Mouse (Mus musculus) limb, embryonic 14.5 days (tissue): ENCODE results near the gene Smad3. TPM values are rescaled to one million over a fixed set of nuclear protein-coding genes. Genes with fewer than 3 reads are reported as not detected.

Source experiments
- ATAC-seq: fragments of 200-750 bp; cut with Nextera tagmentation; 2 replicates; pipeline ENCODE4 v1.8.0; 2017; ENCODE audit warnings: low read depth, moderate number of reproducible peaks, moderate TSS enrichment; ENCODE audit not compliant: low FRiP score
- DNase-seq: peaks from one replicate; pipeline ENCODE4 v3.0.0-alpha.2; 2015; ENCODE audit warnings: low spot score
- H3K27ac ChIP-seq: fragments of 300-500 bp; sonication (generic); replicated peaks from 2 replicates; pipeline ENCODE4 v1.5.1; 2014; ENCODE audit warnings: low read depth, mild to moderate bottlenecking, low read length, moderate library complexity, mixed read lengths
- H3K27me3 ChIP-seq: fragments of 300-500 bp; sonication (generic); 2 replicates; pipeline ENCODE4 v1.6.1; 2014; ENCODE audit warnings: low read length, mixed read lengths; ENCODE audit not compliant: control insufficient read depth, insufficient read depth
- H3K36me3 ChIP-seq: fragments of 300-500 bp; sonication (generic); 2 replicates; pipeline ENCODE4 v1.6.1; 2014; ENCODE audit warnings: mild to moderate bottlenecking, low read length, moderate library complexity, mixed read lengths; ENCODE audit not compliant: control insufficient read depth, insufficient read depth
- H3K4me1 ChIP-seq: fragments of 300-500 bp; sonication (generic); 2 replicates; pipeline ENCODE4 v1.6.1; 2014; ENCODE audit warnings: antibody characterized with exemption, low read length, mixed read lengths; ENCODE audit not compliant: control insufficient read depth, insufficient read depth
- H3K4me2 ChIP-seq: fragments of 300-500 bp; sonication (generic); replicated peaks from 2 replicates; pipeline ENCODE4 v1.6.1; 2014; ENCODE audit warnings: low read depth, mild to moderate bottlenecking, low read length, moderate library complexity; ENCODE audit not compliant: severe bottlenecking
- H3K4me3 ChIP-seq: fragments of 300-500 bp; sonication (generic); replicated peaks from 2 replicates; pipeline ENCODE4 v1.5.1; 2014; ENCODE audit warnings: low read length
- H3K9ac ChIP-seq: fragments of 300-500 bp; sonication (generic); 2 replicates; pipeline ENCODE4 v1.6.1; 2014; ENCODE audit warnings: mild to moderate bottlenecking, low read depth, low read length, moderate library complexity; ENCODE audit not compliant: severe bottlenecking
- H3K9me3 ChIP-seq: fragments of 300-500 bp; sonication (generic); 2 replicates; pipeline ENCODE4 v1.6.1; 2016; ENCODE audit warnings: low read length; ENCODE audit not compliant: control insufficient read depth
- POLR2A ChIP-seq: fragments of 200-500 bp; IDR thresholded peaks from 2 replicates; pipeline ENCODE4 v1.8.0; 2012; ENCODE audit warnings: inconsistent platforms, mild to moderate bottlenecking, moderate library complexity, borderline replicate concordance; ENCODE audit not compliant: insufficient read depth, insufficient read length; ENCODE audit errors: extremely low read depth
- WGBS: fragments of 180-500 bp; shearing (Covaris S2); extraction: QIAGEN DNeasy Blood & Tissue Kit; methylation state at CpG from one replicate; pipeline ENCODE4 v1.1.7; 2014; 5-methylcytosine and 5-hydroxymethylcytosine counted together
- polyA plus RNA-seq, 2 experiments: library from polyadenylated mRNA; depleted of rRNA in 1 of 2; stranded (reverse) in 1 of 2; unstranded in 1 of 2; fragments of >200 nt; fragmentation: Nextera tagmentation in 1 of 2; extraction: Ambion mirVana in 1 of 2; gene quantifications; 2 replicates each; pipeline versions ENCODE4 v1.2.1 to v1.2.3; 2012 to 2014

Gene Smad3
- polyA plus RNA-seq, 2 experiments: 25.1 to 50.9 TPM

DNA sequence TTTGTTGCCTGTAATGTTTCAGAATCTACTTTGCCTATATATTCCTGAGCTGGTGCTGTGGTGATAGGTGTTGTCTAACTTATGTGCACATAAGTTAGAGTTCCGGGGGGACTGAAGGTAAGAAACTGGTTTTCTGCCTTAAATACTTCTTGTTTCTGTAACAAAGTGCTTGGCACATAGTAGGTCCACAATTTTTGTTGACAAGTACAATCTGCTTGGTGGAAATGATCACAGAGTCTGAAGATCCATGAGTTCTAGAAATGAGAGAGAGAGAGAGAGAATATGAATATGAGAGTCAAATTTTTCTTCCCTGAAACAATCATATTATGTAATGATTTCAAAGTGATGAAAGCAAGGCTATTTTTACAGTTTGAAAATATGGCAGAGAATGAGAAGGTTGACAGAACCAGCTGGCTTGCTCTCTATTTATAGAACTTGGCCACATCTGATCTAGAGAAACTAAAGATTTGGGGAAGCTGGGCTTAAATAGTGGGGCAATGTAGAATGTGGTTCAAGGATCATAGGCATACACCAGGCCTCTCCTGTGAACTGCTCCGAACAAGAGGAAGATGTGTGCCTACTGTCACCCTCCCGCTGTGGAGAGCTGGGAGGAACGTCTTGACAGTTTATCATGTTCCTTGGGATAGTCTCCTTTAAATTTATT, 115.7 kb downstream of the Smad3 start:
- Histone ChIP-seq H3K9ac (no peak overlapping the region), H3K4me2 (no peak overlapping the region), H3K9me3 (no peaks in the 10 kb centered on the region), H3K27me3 (no peaks in the 10 kb centered on the region), H3K4me3 (no peak overlapping the region), H3K4me1 (peaks cover 2% of the 10 kb centered on the region; the same call in 1 of the 2 replicates), H3K36me3 (peaks cover 36% of the 10 kb centered on the region), H3K27ac (no peak overlapping the region)
- TF ChIP-seq POLR2A: no peak
- 88% methylated on average over 4 of the region's 4 CpGs for WGBS
- ATAC-seq (no peak), DNase-seq (no peak)

DNA sequence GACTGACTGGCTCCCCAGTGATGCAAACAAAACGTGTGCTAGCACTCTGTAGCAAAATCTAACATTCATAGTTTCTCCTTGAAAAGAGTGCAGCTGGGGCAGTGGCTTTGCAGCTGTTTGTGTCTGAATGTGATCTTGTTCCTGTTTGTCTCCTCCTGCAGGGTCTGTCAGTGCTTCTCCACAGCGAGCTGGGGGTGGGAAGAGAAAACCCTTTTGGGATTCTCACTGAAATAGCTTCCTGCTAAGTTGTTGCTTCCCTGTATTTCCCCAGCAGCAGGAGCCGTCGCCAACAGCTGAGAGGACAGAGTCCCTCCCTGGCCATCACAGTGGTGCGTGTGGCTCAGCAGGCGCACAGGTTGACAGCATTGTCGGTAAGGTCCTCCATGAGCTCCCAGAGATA, 121.7 kb downstream of the Smad3 start:
- no peaks in the 10 kb centered on the region for H3K4me1 ChIP-seq
- H3K9ac ChIP-seq: no peak overlapping the region
- ATAC-seq: no peak
- H3K27ac ChIP-seq: no peak overlapping the region
- peaks cover 25% of the 10 kb centered on the region for H3K36me3 ChIP-seq
- H3K4me2 ChIP-seq: no peak overlapping the region
- DNase-seq: no peak
- 76% methylated on average over 7 of the region's 7 CpGs for WGBS
- TF ChIP-seq POLR2A: no peak
- H3K9me3 ChIP-seq: no peaks in the 10 kb centered on the region
- no peaks in the 10 kb centered on the region for H3K27me3 ChIP-seq
- no peak overlapping the region for H3K4me3 ChIP-seq

GRCm38 (mm10) chr9:63633334-63633733, 124.5 kb downstream of the Smad3 start:
- no peak overlapping the region for H3K4me3 ChIP-seq
- H3K27me3 ChIP-seq: no peaks in the 10 kb centered on the region
- ATAC-seq: no peak
- WGBS: 79% methylated on average over 7 of the region's 7 CpGs
- no peak overlapping the region for H3K27ac ChIP-seq
- no peak overlapping the region for H3K4me2 ChIP-seq
- no peak for TF ChIP-seq POLR2A
- H3K9ac ChIP-seq: no peak overlapping the region
- no peaks in the 10 kb centered on the region for H3K9me3 ChIP-seq
- no peaks in the 10 kb centered on the region for H3K4me1 ChIP-seq
- H3K36me3 ChIP-seq: peaks cover 21% of the 10 kb centered on the region; the same call in 1 of the 2 replicates
- DNase-seq: no peak

DNA sequence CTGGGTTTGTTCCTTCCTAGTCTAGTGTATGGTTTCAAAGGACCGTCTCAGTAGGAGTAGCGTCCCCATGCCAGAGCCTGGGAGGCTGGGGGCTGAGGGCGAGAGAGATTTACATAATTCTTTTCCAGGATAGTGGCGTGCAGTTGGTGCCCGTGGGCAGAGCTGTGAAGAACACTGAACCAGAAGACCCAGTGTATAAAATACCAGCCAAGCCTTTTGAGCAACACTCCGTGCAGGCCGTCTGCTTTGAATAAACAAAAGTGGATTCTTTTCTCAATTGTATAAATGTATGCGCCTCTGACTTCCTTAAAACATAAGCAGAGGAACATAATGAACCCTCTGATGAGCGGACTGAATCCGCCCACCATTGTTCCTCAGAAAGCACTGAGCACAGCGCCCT, 124.9 kb downstream of the Smad3 start:
- no peaks in the 10 kb centered on the region for H3K9me3 ChIP-seq
- TF ChIP-seq POLR2A: no peak
- 82% methylated on average over 11 of the region's 11 CpGs for WGBS
- H3K27me3 ChIP-seq: no peaks in the 10 kb centered on the region
- H3K4me3 ChIP-seq: no peak overlapping the region
- no peak overlapping the region for H3K9ac ChIP-seq
- no peak for DNase-seq
- no peak overlapping the region for H3K4me2 ChIP-seq
- no peak for ATAC-seq
- no peak overlapping the region for H3K27ac ChIP-seq
- peaks cover 21% of the 10 kb centered on the region; the same call in 1 of the 2 replicates for H3K36me3 ChIP-seq
- H3K4me1 ChIP-seq: no peaks in the 10 kb centered on the region

DNA sequence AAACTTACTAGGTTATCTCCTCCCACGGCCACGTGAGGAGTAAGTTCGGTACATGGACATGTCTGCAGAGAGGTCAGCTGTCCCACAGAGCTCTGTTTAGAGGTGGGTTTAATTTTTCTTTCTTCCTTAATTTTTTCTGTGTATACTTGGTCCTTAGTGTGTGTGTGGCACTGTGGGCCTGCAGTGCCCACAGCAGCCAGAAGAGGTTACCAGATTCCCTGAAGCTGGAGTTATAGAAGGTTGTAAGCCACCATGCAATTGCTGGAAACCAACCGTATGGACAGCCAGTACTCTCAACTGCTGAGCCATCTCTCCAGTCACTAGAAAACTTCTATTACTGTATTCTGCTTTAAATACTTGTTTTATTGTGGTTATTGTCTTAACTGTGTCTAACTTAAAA, 125.7 kb downstream of the Smad3 start:
- no peaks in the 10 kb centered on the region for H3K27me3 ChIP-seq
- H3K4me2 ChIP-seq: no peak overlapping the region
- WGBS: 91% methylated on average over 4 of the region's 4 CpGs
- DNase-seq: no peak
- H3K27ac ChIP-seq: no peak overlapping the region
- H3K9ac ChIP-seq: no peak overlapping the region
- H3K36me3 ChIP-seq: peaks cover 20% of the 10 kb centered on the region
- no peaks in the 10 kb centered on the region for H3K4me1 ChIP-seq
- no peak overlapping the region for H3K4me3 ChIP-seq
- TF ChIP-seq POLR2A: no peak
- no peak for ATAC-seq
- no peaks in the 10 kb centered on the region for H3K9me3 ChIP-seq
